Mouse (Mus musculus) myocyte (in vitro differentiated cells): ENCODE measurements around the gene Atg2a.

Experiments
- CEBPB ChIP-seq: IDR thresholded peaks from 2 replicates; pipeline ENCODE4 v1.6.1; 2011; ENCODE audit warnings: mild to moderate bottlenecking, moderate library complexity; ENCODE audit not compliant: poor library complexity, insufficient read depth, severe bottlenecking
- E2F4 ChIP-seq: IDR thresholded peaks from one replicate; pipeline ENCODE4 v1.6.1; 2011; ENCODE audit warnings: mild to moderate bottlenecking, control low read depth, moderate library complexity; ENCODE audit not compliant: insufficient read depth
- MAX ChIP-seq: IDR thresholded peaks from one replicate; pipeline ENCODE4 v1.6.1; 2011; ENCODE audit warnings: low read depth, mild to moderate bottlenecking, control low read depth
- MYOD1 ChIP-seq, 3 experiments: IDR thresholded peaks; one replicate each; pipeline ENCODE4 v1.6.1; 2011; ENCODE audit warnings: control low read depth in 2 of 3, low read depth in 2 of 3, mild to moderate bottlenecking in 2 of 3, moderate library complexity in 1 of 3; ENCODE audit not compliant: insufficient read length in 2 of 3, control insufficient read depth in 1 of 3
- MYOG ChIP-seq, 3 experiments: IDR thresholded peaks; one replicate each; pipeline ENCODE4 v1.6.1; 2011; ENCODE audit warnings: control low read depth in 2 of 3, low read depth in 2 of 3, mild to moderate bottlenecking in 2 of 3; ENCODE audit not compliant: insufficient read length in 2 of 3, control insufficient read depth in 1 of 3, insufficient read depth in 1 of 3
- POLR2A ChIP-seq: IDR thresholded peaks from one replicate; pipeline ENCODE4 v1.6.1; 2011; ENCODE audit warnings: low read depth, mild to moderate bottlenecking, control low read depth, moderate library complexity; ENCODE audit not compliant: insufficient read length
- TCF12 ChIP-seq: IDR thresholded peaks from one replicate; pipeline ENCODE4 v1.6.1; 2011; ENCODE audit warnings: mild to moderate bottlenecking, control low read depth; ENCODE audit not compliant: poor library complexity, insufficient read depth, severe bottlenecking
- USF1 ChIP-seq: IDR thresholded peaks from one replicate; pipeline ENCODE4 v1.6.1; 2011; ENCODE audit warnings: low read depth, mild to moderate bottlenecking, control low read depth, moderate library complexity

- TF ChIP-seq E2F4: no peak
- TF ChIP-seq USF1: no peak
- no peak for TF ChIP-seq POLR2A
- TF ChIP-seq CEBPB: no peak
- no peak for TF ChIP-seq MAX
- TF ChIP-seq TCF12: no peak
- TF ChIP-seq MYOG (IDR thresholded peaks at IDR 0.05; ENCODE audit: control insufficient read depth in 1 of 3, insufficient read depth in 1 of 3, insufficient read length in 2 of 3, low read depth in 2 of 3): no peak
- TF ChIP-seq MYOD1 (IDR thresholded peaks at IDR 0.05; ENCODE audit: control insufficient read depth in 1 of 3, insufficient read length in 2 of 3, low read depth in 2 of 3): no peak
Measured at GRCm38 (mm10) chr19:6304787-6305516, 63.5 kb downstream of the Atg2a start.
